Mouse (Mus musculus) gonadal fat pad, adult 2 months (tissue): Measurements from ENCODE around the gene Adamts17. TPM values are rescaled to one million over a fixed set of nuclear protein-coding genes. Genes with fewer than 3 reads are reported as not detected.
A peak's percentile ranks its signal among the peaks of the same experiment; 100 is the strongest.

Experiments used
- DNase-seq: peaks from one replicate; pipeline ENCODE4 v3.0.0-alpha.2; 2012; ENCODE audit warnings: low read depth
- polyA plus RNA-seq: library from polyadenylated mRNA; depleted of rRNA; stranded (reverse); fragments of >200 nt; gene quantifications from 2 replicates; pipeline ENCODE4 v1.2.3, GENCODE M21; 2012

Gene Adamts17
- polyA plus RNA-seq, 1 experiment = 0.88 TPM

DNA sequence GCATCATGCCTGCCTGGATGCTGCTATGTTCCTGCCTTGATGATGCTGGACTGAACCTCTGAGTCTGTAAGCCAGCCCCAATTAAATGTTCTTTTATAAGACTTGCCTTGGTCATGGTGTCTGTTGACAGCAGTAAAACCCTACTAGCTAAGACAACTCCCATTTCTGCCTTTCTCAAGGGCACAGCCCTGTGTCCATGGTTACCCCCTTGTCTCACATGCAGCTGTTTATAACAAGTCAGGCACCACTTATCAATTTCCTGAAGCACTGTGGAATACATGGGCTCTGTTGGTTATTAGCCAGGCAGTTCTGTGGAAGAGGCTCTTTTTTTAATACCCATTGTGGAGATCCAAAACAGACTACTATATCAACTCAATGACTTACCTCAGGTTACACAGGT, 193.1 kb downstream of the Adamts17 start:
- DNase-seq = no peak

DNA sequence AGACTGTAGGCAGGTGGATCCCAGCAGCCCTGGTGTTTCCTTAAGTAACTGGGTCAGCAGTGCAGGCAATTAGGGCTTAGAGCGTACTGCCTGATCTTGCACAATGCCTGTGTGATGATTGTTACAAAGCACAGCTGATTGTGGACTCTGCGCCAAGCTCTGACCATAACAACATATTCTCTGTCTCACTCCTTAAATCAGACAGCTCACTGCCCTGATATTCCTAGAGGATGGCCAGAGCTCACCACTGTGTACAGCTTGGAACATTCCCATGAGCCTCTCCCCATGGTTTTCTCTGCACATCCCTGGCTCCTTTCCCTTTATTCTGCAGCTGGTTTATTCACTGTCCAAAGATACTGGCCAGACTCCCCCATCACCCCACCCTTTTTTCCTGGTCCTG, 194.8 kb downstream of the Adamts17 start:
- DNase-seq = peak; percentile 20

DNA sequence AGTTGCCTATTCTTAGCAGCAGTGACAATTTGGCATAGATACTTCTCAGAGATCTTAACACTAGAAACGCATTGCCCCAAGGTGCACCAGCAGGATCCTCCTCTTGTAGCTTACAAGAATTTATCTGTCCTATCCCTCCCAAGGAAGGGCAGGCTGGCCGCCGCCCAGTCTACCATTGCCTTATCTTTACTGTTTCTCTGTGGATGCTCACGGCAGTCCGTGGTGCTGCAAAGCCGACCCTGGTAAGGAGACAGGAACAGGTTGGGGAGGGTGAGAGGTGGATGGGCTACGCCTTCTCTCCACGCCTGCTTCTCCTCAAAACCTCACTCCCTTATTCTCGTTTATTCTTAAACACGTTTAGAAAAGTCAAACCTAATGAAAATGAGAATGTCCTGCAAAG, 195.7 kb downstream of the Adamts17 start:
- no peak for DNase-seq

DNA sequence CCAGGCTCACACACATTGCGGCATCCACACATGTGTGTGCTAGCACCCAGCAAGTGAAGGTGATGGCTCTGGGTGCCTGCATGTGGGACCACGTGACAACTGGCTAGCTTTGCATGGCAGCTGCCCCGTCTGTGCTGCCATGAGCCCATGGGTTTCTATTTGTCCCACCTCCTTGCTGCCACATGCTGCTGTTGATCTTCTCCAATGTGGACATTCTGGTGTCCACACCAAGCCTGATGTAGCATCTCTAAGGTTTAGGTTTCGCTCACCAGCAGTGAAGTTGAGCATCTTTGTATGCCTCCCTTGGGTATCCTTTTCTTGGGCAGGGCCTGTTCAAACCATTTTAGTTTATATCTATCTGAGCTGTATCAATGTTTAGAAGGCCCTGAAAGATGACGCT, 196.1 kb downstream of the Adamts17 start:
- no peak for DNase-seq

DNA sequence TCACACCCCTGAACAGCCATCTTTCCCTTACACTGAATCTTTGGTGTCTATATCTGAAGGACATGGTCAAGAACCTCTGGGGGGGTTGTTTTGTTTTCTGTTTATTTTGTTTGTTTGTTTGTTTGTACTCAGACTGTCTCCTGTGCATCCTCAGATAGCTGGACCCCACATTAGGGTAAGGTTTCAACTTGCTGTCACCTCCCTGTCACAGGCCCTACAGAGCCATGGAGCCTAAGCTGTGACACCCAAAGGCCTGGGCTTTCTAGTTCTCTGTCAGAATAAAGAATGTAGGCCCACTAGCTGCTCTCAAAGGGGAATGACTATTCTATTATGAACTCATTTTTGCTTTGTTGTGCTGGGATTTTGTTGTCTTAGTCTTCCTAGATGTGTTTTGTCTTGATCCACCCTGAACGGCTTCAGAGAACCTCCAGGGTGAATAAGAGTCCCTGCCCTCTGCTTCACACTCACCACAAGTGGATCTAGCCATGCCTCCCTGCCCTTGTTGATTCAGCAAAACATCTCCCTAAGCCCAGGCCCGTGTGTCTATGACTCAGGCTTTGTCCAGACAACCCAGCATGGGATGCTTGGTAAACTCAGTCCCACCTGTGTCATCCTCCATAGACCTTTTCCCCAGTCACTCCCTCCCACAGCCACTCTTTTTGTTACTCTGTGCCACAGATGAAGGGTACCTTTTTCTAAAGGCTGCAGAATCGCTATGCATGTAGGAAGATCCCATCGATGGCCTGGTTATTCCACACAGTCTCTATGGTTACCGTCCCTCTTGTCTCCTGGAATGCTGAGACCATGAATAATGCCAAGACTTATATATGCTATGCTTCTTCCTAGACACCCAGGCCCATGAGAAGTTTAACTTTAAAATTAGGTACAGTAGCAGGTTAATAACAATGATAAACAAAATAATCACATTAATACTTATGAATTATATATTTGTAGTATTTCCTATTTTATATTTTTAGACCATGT, 197.3 kb downstream of the Adamts17 start:
- no peak for DNase-seq

DNA sequence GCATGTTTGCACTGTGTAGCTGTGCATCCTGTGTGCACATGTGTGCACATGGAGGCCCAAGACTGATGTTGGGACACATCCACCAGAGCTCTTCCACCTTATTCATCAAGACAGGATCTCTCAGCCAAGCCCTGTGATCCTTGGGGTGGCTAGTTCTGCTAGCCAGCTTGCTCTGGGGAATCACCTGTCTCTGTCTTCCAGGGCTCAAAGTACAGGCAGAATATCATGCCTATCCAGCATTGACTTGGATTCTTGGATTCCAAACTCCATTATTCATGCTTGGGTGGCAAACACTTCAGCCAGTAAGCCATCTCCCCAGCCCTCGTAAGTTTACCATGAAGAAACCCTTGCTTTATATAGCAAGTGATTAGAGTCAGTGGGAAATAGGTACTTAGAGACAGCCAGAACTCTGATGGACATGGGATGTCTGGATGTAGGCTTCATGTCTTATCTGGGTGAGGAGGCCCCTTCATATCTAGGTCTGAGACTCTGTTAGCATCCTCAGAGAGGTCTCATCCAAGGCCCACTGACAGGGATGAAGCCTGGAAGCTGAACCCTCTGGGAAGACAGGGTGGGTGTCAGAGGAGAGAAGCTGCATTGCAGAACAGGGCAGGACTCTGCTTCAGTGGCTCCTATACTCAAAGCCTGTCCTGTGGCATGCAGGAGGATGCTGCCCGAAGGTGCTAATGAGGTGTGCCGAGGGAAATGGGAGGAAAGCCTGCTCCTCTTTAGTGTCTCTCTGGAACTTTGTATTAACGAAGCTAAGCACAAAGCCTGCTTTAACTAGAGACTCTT, 198.4 kb downstream of the Adamts17 start:
- no peak for DNase-seq

DNA sequence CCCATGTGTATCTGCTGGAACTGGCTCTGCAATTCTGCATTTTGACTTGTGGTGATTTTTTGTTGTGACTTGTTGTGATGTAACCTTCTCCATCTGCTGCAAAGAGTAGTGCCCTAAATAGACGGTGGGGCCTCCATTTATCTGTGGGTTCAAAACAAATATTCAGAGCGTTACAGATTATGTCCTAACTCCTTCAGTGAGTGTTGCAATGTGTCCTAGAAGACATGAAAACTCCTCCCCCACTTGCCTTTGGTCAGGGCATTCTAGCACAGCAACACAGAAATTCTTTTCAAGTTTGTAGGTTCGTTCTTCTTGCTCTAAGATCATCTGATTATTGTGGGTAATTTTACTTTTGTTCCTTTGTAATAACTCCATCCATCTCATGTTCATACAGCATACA, 199.6 kb downstream of the Adamts17 start:
- DNase-seq = peak; percentile 12

DNA sequence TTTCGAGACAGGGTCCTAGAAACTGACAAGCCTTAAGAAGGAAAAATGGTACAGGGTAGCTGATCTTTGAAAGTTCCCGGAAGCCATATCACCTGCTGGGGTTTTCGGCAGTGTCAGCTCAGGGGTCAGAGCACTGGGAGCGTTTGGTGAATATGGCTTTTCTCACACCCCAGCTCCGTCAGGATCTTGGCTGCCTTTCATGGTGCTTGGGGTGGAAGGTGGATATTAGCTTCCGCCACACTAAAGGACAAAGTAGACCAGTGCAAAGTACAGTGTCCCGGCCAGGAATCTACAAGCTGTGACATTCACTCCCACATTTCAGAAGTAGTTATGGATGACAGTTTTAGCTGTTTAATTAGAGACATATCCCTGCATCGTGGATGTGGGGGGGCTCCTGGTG, 200.3 kb downstream of the Adamts17 start:
- no peak for DNase-seq

DNA sequence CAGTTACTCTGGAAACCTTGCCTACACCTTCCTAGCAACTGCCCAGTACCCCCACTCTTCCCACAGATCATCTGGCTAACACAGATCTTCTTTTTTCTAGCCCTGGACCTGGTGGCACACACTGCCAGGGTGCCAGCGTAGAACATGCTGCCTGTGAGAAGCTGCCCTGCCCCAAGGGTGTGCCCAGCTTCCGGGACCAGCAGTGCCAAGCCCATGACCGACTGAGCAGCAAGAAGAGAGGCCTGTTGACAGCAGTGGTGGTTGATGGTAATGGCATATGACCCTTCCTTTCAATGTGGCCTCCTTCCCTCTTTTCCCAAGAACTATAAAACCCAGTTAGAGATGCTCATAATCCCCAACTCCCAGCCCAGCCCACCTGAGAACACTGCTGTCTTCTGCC, 202.2 kb downstream of the Adamts17 start:
- no peak for DNase-seq

DNA sequence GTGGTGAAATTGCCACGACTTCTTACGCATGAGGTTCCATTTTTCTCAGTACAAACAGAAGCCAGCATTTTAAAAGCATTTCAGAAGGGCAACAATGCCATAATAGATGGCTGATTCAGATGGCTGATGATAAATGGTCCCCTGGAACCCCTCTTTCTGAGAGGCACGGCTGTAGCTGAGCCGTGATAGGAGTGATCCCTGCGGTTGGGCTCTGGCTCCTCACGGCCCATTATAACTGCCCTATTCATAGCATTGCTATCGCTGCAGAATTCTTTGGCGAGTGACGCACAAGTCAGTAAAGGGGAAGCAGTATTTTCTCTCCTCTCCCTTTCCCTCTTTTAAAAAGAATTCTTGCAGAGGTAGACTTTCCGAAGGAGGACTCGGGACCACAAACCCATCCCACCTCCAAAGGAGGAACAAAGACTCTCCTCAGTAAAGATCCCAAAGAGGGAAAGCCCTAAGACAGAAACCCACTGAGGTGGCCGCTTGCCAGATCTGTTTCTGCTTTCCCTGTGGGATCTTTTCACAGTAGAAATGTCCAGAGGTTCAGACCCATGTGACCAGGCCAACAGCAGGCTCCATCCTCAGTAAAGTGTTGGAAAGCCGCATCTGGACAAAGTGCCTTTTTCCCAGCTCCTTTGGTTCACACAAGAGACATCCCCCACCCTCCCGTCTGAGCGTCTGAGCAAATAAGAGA, 204.7 kb downstream of the Adamts17 start:
- DNase-seq = no peak

DNA sequence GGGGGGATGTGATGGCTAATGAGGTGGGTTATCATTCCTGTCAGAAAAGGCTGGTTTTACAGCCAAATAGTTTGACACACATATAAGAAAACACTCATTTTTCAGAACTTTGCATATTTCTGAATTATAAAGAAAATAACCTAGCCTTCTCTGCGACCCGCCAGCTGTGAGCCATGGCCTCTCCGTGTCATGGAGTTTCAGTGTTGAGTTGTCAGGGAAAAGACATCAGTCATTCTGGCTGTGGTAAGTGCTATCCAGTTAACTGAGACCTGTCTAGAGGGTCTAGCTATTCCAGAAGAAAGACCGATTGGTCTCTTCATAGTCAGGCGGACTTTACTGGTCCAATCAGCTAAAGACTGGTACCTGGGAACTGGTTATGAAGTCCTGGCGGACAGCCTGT, 205.7 kb downstream of the Adamts17 start:
- DNase-seq = no peak

DNA sequence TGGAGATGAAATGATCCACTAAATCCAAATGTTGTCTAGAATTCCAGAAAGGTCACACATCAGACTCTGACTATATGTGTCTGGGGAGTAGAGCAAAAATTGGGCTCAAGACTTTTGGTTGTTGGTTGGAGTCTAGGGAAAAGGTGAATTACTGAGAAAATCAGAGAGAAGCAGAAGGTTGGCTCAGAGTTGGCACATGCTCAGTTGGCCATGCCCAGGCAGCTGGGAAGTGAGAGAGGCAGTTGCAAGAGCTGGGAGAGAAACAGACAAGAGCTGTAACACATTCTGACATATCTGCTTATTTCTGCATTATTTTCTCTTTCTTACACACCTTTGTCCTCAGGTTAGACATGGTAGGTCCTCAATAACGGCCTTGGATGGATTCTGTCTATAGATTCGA, 209.7 kb downstream of the Adamts17 start:
- DNase-seq = no peak

DNA sequence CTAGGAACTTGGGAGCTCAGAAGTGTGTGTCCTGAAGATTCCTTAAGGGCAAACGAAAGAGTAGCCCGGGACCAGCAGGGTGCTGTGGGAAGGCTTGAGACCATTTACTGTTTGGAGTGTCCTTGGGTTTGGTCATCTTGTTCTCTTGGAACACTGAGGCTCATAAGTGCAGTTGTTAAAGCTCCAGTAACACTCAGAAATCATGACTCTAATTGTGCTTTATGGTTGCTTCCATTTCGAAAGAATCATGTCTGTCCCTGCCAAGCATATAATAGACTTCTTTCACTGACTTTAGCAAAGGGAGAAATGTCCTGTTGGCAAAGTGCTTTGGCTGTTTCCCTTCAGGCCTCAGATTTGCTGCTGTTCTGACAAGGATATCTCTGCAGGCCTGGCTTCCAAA, 210.9 kb downstream of the Adamts17 start:
- no peak for DNase-seq

DNA sequence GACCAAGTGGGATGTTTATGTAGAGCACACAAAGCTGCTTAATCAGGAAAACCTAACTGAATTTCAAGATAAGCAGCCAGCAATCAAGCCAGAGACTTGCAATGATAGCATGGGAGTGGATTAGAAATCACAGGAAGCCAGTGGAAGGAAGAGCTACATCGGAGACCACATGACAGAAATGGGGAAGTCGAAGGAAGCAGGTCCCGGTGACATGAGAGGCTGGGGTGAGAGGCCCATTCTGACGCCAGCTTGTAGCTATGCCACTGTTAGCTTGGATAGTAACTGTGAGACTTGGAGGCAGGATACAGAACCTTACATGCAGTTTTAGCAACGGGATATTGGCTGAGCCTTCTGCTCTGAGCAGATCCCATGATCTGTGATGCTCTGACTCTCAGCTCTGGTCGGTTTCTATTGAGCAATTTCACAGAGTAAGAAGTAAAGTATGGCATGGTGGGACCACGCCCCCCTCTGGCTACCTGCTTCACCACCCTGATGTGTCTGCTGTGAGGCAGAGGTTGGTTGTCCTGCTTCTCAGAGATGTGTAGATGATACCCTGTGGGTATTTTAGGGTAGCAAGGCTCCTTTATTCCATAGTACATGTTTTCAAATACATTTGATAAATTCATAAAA, 211.7 kb downstream of the Adamts17 start:
- no peak for DNase-seq

DNA sequence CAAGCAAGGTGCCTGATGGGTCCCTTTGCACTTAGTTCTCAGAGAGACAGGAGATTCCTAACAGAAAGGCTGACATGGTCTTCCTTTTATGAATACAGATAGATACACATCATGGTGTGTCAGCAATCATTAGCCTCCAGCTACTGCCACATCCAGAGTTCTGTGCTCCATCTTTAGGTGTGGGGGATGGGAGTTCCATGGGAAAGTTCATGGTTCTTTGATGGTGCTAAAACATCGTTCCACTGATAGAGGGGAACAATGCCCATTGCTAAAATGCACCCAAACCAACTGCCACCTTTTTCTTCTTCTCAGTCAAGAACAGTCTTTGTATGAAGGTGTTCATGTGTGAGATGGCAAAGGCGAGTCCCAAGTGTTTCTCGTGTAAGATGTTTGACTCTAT, 215.3 kb downstream of the Adamts17 start:
- DNase-seq = no peak

DNA sequence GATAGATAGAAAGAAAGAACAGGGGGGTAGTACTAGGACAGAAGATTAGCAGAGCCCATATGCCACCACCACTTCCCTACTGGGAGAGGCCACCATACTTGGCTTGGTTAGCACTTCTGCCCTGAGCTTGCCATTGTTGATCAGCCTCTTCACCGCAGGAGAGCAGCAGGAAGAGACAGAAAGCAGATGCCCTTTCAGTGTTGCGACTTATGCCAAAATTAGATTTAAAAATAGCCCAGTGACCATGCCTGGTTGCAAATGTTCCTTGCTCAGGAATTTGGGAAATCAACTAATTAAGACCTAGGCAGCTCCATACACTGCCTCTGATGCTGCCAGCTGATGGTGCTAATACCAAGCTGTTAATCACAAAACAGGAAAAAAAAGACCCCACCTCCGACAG, 216.0 kb downstream of the Adamts17 start:
- no peak for DNase-seq

DNA sequence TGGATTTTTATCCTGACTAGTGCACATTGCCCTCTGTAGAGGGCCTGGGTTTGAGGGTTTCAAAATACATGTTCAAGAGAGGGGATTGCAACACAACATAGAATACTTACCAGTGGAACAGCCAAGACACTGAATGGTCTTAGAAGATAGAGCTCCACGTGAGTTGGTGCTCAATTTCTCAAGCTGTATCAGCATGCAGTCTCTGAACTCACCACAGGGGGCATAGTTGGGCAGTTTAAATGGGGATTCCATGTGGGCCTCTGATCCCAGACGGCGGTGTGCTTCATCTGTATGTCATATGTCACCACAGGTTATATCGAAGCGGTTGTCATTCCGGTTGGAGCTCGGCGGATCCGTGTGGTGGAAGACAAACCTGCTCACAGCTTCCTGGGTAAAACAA, 222.2 kb downstream of the Adamts17 start:
- no peak for DNase-seq

DNA sequence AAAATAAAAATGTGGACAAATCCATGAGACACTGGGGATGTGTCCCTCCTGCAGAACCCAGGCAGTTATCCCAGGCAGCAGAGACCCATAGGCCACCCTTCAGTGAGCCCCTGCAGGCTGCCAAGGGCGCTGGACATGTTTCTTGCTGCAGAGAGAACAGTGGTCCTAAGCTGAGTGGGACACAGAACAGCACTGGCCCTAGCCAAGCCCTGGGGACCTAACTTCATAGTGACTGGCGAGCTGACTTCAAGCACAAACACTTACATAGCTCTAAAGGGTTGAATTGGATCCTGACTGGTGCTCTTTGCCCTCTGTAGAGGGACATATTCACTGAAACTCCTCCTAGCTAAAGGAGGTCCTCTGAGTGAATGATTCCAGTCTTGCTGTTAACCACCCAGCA, 223.0 kb downstream of the Adamts17 start:
- DNase-seq = no peak

DNA sequence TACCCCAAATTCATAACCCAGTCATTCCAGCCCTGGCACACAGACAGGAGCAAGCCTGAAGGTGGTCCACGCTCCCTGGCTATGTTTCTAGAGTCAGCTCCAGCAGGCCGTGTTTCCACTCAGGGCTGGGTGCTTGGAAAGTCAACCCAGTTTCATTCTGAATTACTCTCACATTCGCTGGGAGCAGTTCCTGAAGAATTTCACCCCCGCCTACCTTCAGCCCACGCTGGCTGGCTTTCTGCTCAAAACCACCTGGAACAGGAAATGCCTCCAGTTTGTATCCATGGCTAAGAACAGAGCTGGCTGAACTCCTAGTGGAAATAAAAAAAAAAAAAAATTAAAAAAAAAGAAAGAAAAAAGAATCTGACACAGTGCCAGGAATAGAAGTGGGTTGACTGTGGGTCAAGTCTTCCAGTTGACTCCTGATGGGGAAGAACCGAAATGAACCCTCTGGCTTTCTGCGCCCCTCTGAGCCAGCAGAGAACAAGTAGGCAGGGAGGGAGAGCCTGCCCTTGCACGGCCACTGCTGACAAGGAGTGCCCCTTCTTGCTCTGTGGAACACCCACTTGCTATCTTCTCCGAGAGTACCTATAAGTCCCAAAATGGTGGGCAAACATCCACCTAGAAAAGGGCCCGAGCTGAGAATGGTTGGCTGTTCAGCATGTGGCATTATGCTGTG, 225.2 kb downstream of the Adamts17 start:
- peak; percentile 12 for DNase-seq

DNA sequence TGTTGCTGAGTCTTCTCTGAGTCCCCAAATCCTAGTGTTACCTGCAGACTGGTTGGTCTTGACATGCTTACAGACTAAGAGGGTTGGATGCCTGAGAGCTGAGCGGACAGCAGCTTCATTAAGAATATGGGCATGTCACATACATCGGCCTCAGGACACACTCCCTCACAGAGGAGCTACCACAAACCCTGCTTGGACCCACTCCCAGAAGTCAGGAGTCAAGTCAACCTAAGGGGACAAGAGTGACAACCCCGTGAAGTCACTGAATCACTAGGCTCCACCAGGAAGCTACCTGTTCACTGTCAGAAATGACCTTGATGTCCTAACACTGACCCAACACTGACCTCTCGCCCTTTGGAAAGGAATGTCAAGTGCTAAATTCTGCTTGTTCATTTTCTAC, 226.1 kb downstream of the Adamts17 start:
- no peak for DNase-seq

DNA sequence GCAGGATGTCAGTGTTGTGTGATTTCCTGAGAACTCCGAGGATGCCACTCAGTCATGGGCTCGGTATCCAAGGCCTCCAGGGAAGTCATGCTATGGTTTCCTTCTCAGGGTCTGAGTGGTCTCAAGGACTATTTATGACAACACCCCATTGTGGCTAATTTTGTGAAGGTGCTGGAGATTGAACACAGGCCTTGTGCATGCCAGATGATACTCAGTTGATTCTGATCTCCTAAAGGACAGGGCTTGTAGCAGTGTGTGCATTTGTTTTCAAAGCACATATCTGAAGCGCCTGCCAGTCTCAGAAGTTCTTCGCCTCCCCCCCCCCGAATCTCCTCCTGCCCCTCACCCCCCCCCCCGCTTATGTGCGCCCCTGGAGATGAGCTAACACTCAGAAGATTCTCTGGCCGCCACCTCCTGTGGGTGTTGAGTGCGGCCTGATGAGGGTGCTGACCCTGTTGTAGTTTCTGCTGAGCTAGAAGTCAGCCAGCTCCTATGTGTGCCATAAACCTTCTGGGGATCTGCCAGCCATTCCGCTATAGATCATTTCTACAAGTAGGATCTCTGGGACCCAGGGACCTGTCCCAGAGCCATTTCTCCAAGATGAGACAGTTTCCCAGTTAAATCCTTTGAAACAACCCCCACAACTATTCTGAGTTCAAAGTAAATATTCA, 232.6 kb downstream of the Adamts17 start:
- DNase-seq = no peak
